Mouse (Mus musculus): ENCODE data around the gene Sbk1.
"Not testable (repeated sequence)": the region's sequence is repeated elsewhere in the genome, so short reads cannot be mapped to it uniquely, and the experiment has no call there.

Gene Sbk1

DNA sequence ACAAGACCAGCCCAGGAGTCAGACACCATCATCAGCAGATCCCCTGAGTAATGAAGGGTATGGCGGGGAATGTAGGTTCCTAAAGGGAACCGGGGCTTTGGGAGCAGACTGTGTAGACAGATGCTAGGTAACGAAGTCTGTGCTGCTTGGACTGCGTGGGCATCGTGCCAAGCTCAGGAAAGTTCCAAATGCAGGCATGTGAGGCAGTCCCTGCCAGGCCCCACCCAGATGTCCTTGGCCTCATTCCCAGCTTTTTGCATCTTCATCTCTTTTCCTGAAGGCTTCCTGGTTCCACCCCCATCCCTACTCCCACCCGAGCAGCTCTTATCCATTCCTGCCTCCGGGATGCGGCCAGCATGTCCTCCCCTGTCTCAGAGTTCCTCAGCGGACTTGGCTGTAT, 6.5 kb upstream of the Sbk1 start:
- ATAC-seq (ENCODE audit: low TSS enrichment): peak; percentile 74

DNA sequence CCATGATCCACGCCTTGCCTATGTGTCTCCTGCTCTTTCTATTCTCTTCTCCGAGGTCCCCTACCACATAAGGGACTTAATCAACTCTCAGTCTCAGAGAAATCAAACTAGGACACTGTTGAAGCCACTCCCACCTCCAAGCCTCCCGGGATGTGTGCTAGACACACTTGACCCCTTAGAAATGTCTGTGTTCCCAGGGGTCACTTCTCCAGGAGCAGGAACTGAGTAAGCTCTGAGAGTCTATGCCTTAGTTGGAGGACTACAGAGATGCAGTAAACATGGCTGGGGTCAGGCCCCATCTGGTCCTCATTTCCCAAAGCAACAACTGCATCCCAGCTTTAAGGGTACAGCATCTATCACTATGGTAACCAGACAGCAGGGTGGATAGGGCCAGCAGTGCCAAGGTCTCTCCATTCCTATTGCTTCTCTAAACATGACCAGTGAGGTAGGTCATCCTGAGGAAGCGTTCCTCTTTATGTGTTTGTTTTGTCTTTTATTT, 6.0 kb upstream of the Sbk1 start:
- no peak for ATAC-seq (ENCODE audit: low TSS enrichment)

GRCm38 (mm10) chr7:126267606-126268005, 4.8 kb upstream of the Sbk1 start:
- no peak for ATAC-seq (ENCODE audit: low TSS enrichment)

- peak; percentile 24; the same call in 1 of the 2 replicates for ATAC-seq (ENCODE audit: low TSS enrichment)
Observed at GRCm38 (mm10) chr7:126272770-126273311, 422 bp downstream of the Sbk1 start.

- ATAC-seq (ENCODE audit: low TSS enrichment): no peak
Observed at GRCm38 (mm10) chr7:126273351-126274042, 1.1 kb downstream of the Sbk1 start.

DNA sequence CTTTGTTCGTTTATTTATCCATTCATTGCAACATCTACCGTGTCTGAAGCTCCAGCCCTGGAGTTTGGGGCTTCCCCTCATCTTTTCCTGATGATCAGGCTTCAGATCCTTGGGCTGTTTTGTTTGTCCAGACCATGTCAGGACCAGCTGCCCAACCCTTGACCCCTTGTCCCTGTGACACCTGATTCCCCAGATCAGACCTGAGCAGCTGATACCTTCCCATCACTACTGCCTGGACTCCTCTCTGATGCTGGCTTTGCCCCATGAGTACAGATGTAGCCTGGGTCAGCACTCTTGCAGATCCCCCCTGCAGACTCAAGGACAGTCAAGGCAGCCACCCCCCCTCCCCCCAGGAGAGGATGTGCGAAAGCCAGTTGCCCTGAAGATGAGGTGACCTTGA, 1.7 kb downstream of the Sbk1 start:
- no peak for ATAC-seq (ENCODE audit: low TSS enrichment)

DNA sequence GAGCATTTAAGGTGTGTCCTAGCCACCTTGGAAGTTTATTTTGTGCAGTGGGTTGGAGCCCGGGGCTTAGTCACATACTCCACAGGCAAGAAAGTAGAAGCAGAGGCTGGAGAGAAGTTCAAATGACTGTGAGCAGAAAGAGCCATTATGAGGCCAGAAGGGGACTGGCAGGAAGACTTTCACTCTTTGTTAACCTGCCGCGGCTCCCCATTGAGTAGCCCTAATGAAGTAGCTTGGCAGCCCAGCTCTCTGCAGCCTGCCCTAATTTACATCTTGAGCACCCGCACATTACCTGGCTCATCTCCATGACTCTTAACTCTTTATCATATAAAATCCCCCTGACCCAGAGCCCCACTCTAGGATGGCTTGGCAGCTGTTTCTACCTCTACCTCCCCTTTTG, 2.2 kb downstream of the Sbk1 start:
- ATAC-seq (ENCODE audit: low TSS enrichment): no peak

- no peak for ATAC-seq (ENCODE audit: low TSS enrichment)
Observed at GRCm38 (mm10) chr7:126275711-126276110, 3.3 kb downstream of the Sbk1 start.

DNA sequence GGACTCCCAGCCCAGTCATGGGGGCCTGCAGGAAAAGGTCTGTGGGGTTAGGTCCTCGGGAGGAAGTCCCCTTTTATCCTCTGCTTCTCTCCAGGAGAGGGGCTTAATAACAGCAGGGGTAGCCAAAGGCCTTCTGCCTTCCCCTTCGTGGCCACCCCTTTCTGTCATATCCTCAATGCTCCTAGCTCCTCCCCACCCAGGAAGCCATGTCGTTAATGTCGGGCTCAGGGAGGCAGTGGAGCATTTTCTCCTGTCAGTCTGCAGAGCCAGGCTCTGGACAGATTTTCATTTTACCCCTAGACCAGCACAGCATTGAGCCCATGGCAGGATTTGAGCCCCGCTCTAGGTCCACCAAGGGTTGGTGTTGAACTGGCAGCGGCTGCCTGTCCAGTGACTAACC, 3.9 kb downstream of the Sbk1 start:
- no peak for ATAC-seq (ENCODE audit: low TSS enrichment)

GRCm38 (mm10) chr7:126277536-126278295, 5.3 kb downstream of the Sbk1 start:
- ATAC-seq (ENCODE audit: low TSS enrichment): no peak

GRCm38 (mm10) chr7:126278799-126279198, 6.4 kb downstream of the Sbk1 start:
- no peak for ATAC-seq (ENCODE audit: low TSS enrichment)

DNA sequence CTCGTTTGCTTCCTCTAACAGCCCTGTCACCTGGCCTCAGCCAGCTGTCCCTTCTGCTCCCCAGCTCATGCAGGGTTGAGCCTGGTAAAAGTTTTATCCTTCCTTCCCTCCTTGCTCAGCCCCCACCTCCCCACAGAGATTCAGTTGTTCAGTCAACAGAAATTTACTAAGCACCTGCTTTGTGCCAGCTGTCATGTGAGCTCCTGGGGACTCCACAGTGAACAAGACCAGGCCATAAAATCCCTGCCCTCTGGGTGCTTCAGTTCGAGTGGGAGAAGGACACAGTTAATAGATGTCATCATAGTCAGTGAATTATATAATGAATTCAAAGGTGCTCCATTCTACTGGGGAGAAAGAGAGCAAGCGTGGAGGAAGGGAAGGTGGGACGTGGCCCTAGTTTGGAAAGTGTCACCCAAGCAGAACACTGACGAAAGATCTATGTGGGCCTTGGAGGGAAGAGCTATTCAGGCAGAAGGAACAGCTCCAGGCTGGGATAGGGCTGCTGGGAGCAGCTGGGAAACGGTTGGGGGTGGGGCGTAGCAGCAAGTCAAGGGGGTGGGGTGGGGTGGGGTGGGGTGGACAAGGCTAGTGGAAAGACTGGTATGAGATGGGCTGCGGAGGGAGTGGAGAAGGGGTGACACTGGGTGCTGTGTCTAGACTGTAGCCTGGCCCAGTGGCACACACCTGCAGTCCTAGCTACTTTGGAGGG, 7.5 kb downstream of the Sbk1 start:
- ATAC-seq (ENCODE audit: low TSS enrichment): no peak

DNA sequence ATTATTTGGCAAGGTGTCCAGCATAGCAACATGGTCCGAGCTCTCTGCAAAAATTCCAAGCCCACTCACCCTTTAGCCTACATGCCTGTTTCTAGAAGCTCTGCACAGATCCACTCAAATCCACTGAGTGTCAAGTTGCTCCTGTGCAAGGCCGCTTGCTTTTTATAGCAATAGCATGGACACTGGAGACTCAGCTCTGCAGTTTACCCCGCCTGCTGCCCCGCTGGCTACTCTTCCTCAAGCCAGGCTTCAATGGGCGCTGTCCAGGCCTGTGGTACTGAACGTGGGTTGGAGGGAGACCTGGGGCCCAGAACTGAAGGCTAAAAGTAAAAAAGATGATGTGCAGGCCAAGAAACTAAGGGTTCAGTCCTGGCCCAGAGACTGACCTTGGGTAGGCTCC, 8.3 kb downstream of the Sbk1 start:
- ATAC-seq (ENCODE audit: low TSS enrichment): no peak

GRCm38 (mm10) chr7:126281876-126282682, 9.7 kb downstream of the Sbk1 start:
- no peak for ATAC-seq (ENCODE audit: low TSS enrichment)

DNA sequence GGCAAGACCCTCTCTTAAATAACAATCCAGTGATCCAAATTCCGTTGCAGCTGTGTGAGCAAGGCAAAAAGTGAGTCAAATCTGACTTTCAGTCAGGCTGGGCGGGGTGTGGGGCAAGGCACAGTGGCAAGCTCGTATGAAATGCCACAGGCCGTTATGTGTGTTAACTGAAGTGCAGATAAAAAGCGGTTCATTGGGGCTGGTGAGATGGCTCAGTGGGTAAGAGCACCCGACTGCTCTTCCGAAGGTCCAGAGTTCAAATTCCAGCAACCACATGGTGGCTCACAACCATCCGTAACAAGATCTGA, 10.2 kb downstream of the Sbk1 start:
- not testable (repeated sequence) for ATAC-seq (ENCODE audit: low TSS enrichment)

GRCm38 (mm10) chr7:126284021-126284420, 11.6 kb downstream of the Sbk1 start:
- ATAC-seq (ENCODE audit: low TSS enrichment): no peak

DNA sequence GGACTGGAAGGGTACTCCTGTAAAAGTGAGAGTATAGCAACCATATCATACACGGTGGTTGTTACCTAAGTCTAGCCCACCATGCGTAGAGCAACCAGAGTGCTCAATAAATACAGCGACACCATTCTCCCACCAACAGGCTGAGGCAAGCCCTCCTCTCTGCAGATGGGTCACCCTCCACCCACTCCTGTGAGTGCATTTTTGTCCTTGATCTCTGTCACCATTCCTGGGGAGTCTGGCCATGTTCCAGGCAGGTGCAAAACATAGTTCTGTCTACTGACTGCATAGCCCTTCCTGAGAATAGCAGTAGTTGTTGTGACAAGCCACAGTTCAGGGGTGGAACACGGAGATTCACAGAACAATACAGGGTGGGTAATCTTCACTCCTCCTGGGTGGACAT, 12.0 kb downstream of the Sbk1 start:
- ATAC-seq (ENCODE audit: low TSS enrichment): no peak

DNA sequence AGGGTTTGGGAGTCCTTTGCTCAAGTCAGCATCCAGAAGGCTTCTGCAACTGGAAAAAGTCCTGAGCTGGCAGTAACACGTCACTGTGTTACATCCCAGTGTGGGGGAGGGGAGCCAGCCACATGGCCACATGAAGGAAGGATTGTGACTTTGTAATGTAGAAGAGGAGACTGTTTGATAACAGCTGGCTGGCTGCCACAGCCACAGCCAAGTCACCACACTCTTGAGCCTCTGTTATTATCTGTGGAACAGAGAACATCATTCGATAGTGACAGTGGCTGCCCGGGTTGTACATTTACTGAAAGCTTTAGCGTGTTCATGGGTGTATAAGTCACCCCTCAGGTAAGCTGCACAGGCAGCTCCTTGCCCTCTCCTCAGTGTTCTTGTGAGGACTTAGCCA, 12.4 kb downstream of the Sbk1 start:
- no peak for ATAC-seq (ENCODE audit: low TSS enrichment)

GRCm38 (mm10) chr7:126285293-126286211, 13.1 kb downstream of the Sbk1 start:
- ATAC-seq (ENCODE audit: low TSS enrichment): peak; percentile 64

GRCm38 (mm10) chr7:126286311-126286710, 13.9 kb downstream of the Sbk1 start:
- no peak for ATAC-seq (ENCODE audit: low TSS enrichment)
